Mouse (Mus musculus) bone marrow, adult 2 months (tissue): Measurements from ENCODE around the gene Cnr1.

Experiments
- CTCF ChIP-seq: fragments of 200-500 bp; IDR thresholded peaks from 2 replicates; pipeline ENCODE4 v1.5.1; 2011; ENCODE audit warnings: low read length, control low read depth; ENCODE audit not compliant: control insufficient read depth, insufficient read depth
- POLR2A ChIP-seq: fragments of 200-500 bp; IDR thresholded peaks from 2 replicates; pipeline ENCODE4 v1.6.1; 2011; ENCODE audit warnings: low read depth, mild to moderate bottlenecking, control low read depth, low read length, borderline replicate concordance; ENCODE audit not compliant: control insufficient read depth

GRCm38 (mm10) chr4:33886026-33886425, 38.4 kb upstream of the Cnr1 start:
- TF ChIP-seq CTCF (no peak), POLR2A (no peak)
